In the genomic region with DNA sequence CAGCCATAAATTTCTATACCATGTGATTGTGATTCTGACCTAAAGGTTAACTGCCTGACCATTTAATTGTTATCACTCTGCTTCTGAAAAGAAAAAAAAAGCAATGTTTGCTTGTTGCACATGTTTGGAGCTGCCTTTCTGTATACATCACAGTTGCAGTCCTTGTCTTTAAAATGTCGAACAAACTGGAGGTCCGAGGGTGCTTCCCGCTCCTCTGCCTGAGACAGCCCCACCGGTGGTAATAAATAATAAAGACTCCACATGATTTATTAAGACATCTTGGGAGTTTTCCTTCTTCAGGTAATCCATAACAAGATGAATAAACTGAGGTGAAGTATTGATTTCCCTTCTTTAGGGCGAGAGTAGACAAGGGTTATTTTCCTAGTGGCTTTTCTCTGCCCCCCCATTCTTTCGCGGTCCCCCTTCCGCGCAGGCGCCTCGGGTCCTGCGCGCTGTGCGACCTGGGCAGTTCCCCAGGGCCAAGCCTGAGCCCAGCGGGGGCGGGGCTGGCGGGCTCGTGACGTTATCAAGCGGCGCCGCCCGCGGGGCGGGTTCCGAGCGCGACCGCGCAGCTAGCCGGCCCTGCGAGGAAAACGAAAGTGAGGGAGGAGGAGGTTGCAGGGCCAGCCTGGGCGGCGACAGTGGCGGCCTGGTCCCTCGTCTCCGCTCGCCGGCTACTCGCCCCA, we compare ENCODE assay signal across 8 mouse cellular contexts. TPM values are rescaled to one million over a fixed set of nuclear protein-coding genes. Genes with fewer than 3 reads are reported as not detected.
DNase-seq lines count a peak whose midpoint lies in the region; ATAC-seq and TF ChIP-seq lines count a peak whose summit lies in the region.

A gene (plus strand): TSS at position 520 of the 686 bp plus-strand sequence.

- peak; percentile 97 for DNase-seq in A20 (ENCODE audit: low read depth, low spot score)
- DNase-seq in heart, embryonic 10.5 days (ENCODE audit: low spot score), result peak; percentile 97
- DNase-seq in liver, result peak; percentile 98
- peak; percentile 98 to 99 for DNase-seq in spleen, postnatal 4 days (ENCODE audit: low spot score in 2 of 2)

- peaks cover 20% of the 10 kb centered on the region for H3K36me3 ChIP-seq in heart, embryonic 10.5 days
- peaks cover 25% of the 10 kb centered on the region for H3K36me3 ChIP-seq in kidney, embryonic 15.5 days

- H3K4me2 ChIP-seq in kidney, embryonic 15.5 days, result peak within 1 kb of the TSS; percentile 83

- TF ChIP-seq CTCF in bone marrow macrophage, adult 2 months (IDR thresholded peaks at IDR 0.05; ENCODE audit: low read depth, low read length), result no peak
- TF ChIP-seq CTCF in embryonic fibroblast, embryonic 13.5 days (IDR thresholded peaks at IDR 0.05; ENCODE audit: borderline replicate concordance, insufficient read depth, low read length), result no peak

- peak within 1 kb of the TSS; percentile 94 for H3K9ac ChIP-seq in kidney, embryonic 15.5 days

- peak within 1 kb of the TSS; percentile 98 for H3K4me3 ChIP-seq in bone marrow macrophage, adult 2 months (ENCODE audit: insufficient read depth, low read length)
- peak within 1 kb of the TSS; percentile 83 for H3K4me3 ChIP-seq in embryonic fibroblast, embryonic 13.5 days (ENCODE audit: insufficient read depth, low read length)
- peak within 1 kb of the TSS; percentile 97 for H3K4me3 ChIP-seq in heart, embryonic 10.5 days
- H3K4me3 ChIP-seq in kidney, embryonic 15.5 days (replicated peaks), result peak within 1 kb of the TSS; percentile 98

- TF ChIP-seq POLR2A in bone marrow macrophage, adult 2 months (IDR thresholded peaks at IDR 0.05; ENCODE audit: borderline replicate concordance, low read depth, low read length), result 0 out of 2 replicates have a peak, but pooled peaks have one; percentile 23
- peak; percentile 88 for TF ChIP-seq POLR2A in embryonic fibroblast, embryonic 13.5 days (IDR thresholded peaks at IDR 0.05; ENCODE audit: low read depth, low read length)

- H3K4me1 ChIP-seq in bone marrow macrophage, adult 2 months (ENCODE audit: control insufficient read depth, insufficient read depth, low read length), result peaks cover 3% of the 10 kb centered on the region; the same call in 1 of the 2 replicates
- no peaks in the 10 kb centered on the region; the same call in 1 of the 2 replicates for H3K4me1 ChIP-seq in embryonic fibroblast, embryonic 13.5 days (ENCODE audit: control insufficient read depth, insufficient read depth, low read length)
- H3K4me1 ChIP-seq in heart, embryonic 10.5 days, result peaks cover 23% of the 10 kb centered on the region
- H3K4me1 ChIP-seq in kidney, embryonic 15.5 days, result peaks cover 11% of the 10 kb centered on the region

- H3K9me3 ChIP-seq in heart, embryonic 10.5 days, result no peaks in the 10 kb centered on the region
- H3K9me3 ChIP-seq in kidney, embryonic 15.5 days (replicated peaks), result no peaks in the 10 kb centered on the region

- ATAC-seq in kidney, embryonic 15.5 days (replicated peaks; ENCODE audit: low FRiP score), result peak; percentile 98
- ATAC-seq in monocyte, adult 5-6 weeks (replicated peaks; ENCODE audit: insufficient number of reproducible peaks, low FRiP score, low TSS enrichment, poor library complexity, severe bottlenecking), result peak; percentile 94

- H3K27me3 ChIP-seq in heart, embryonic 10.5 days (ENCODE audit: insufficient read depth, poor library complexity, severe bottlenecking), result no peaks in the 10 kb centered on the region
- no peaks in the 10 kb centered on the region for H3K27me3 ChIP-seq in kidney, embryonic 15.5 days

- under 1% methylated on average over 41 of the region's 41 CpGs for WGBS in heart, embryonic 10.5 days
- WGBS in kidney, embryonic 15.5 days, result under 1% methylated on average over 35 of the region's 41 CpGs

- H3K27ac ChIP-seq in bone marrow macrophage, adult 2 months (ENCODE audit: insufficient read depth, low read depth, low read length), result peak within 1 kb of the TSS; percentile 74
- peak within 1 kb of the TSS; percentile 84 for H3K27ac ChIP-seq in embryonic fibroblast, embryonic 13.5 days (ENCODE audit: insufficient read depth, low read length)
- peak within 1 kb of the TSS; percentile 98 for H3K27ac ChIP-seq in heart, embryonic 10.5 days
- peak within 1 kb of the TSS; percentile 97 for H3K27ac ChIP-seq in kidney, embryonic 15.5 days

RNA-seq across cellular contexts. Expression of the gene that starts here (rescaled TPM):
- polyA plus RNA-seq in bone marrow macrophage, adult 2 months (2012; ENCODE audit: insufficient read depth, insufficient read length, missing spikeins), result 60.7 and 61.3 TPM in 2 replicates
- polyA plus RNA-seq in embryonic fibroblast, embryonic 13.5 days (2011; ENCODE audit: insufficient read length, low read depth, missing spikeins), result 68.9 and 76.3 TPM in 2 replicates
- polyA plus RNA-seq in heart, embryonic 10.5 days (2016; fragmentation: Nextera tagmentation; extraction: Ambion mirVana), result 119 and 122 TPM in 2 replicates
- polyA plus RNA-seq in kidney, embryonic 15.5 days (2015; fragmentation: Nextera tagmentation; extraction: Ambion mirVana), result 122 and 126 TPM in 2 replicates
- total RNA-seq in monocyte, adult 5-6 weeks (2017), result 107 to 224 TPM (median 209 TPM) in 3 replicates

Comparison
In these comparisons a context has a peak if more than half of its experiments do, and no peak if none do; other contexts are left out.
1. Peak in every context shown above with its lines: DNase-seq, ATAC-seq, H3K4me3 ChIP-seq and H3K27ac ChIP-seq.